Mouse (Mus musculus): ENCODE data around the gene Rnf126. TPM values are rescaled to one million over a fixed set of nuclear protein-coding genes. Genes with fewer than 3 reads are reported as not detected.
"Not testable (repeated sequence)": the region's sequence is repeated elsewhere in the genome, so short reads cannot be mapped to it uniquely, and the experiment has no call there.

Gene Rnf126
- polyA plus RNA-seq, 1 experiment, result not detected

GRCm38 (mm10) chr10:79760603-79761143 is 6.1 kb downstream of the Rnf126 start:
- no peak overlapping the region for H3K4me3 ChIP-seq (ENCODE audit: insufficient read depth, low read depth, low read length)
- no peak overlapping the region for H3K27ac ChIP-seq (ENCODE audit: insufficient read depth, low read depth, low read length)
- no peak for TF ChIP-seq POLR2A (IDR thresholded peaks at IDR 0.05; ENCODE audit: insufficient read depth, low read depth, low read length)
- TF ChIP-seq CTCF (IDR thresholded peaks at IDR 0.05; ENCODE audit: insufficient read depth, low read depth, low read length), result no peak
- 90% methylated on average over 11 of the region's 11 CpGs for WGBS
- peaks cover 26% of the 10 kb centered on the region for H3K4me1 ChIP-seq (ENCODE audit: control insufficient read depth, insufficient read depth, low read length)

GRCm38 (mm10) chr10:79759675-79760074 is 7.1 kb downstream of the Rnf126 start:
- H3K27ac ChIP-seq (ENCODE audit: insufficient read depth, low read depth, low read length); H3K4me3 ChIP-seq (ENCODE audit: insufficient read depth, low read depth, low read length): not testable (repeated sequence)
- WGBS, result 91% methylated on average over 1 of the region's 1 CpGs
- peaks cover 23% of the 10 kb centered on the region for H3K4me1 ChIP-seq (ENCODE audit: control insufficient read depth, insufficient read depth, low read length)

- no peak for TF ChIP-seq POLR2A (IDR thresholded peaks at IDR 0.05; ENCODE audit: insufficient read depth, low read depth, low read length)
- TF ChIP-seq CTCF (IDR thresholded peaks at IDR 0.05; ENCODE audit: insufficient read depth, low read depth, low read length), result no peak
Observed at GRCm38 (mm10) chr10:79756660-79757059, 10.1 kb downstream of the Rnf126 start.

GRCm38 (mm10) chr10:79755854-79756253 is 10.9 kb downstream of the Rnf126 start:
- TF ChIP-seq POLR2A (IDR thresholded peaks at IDR 0.05; ENCODE audit: insufficient read depth, low read depth, low read length), result no peak
- no peak for TF ChIP-seq CTCF (IDR thresholded peaks at IDR 0.05; ENCODE audit: insufficient read depth, low read depth, low read length)
- Histone ChIP-seq H3K27ac (ENCODE audit: insufficient read depth, low read depth, low read length) (no peak overlapping the region), H3K4me1 (ENCODE audit: control insufficient read depth, insufficient read depth, low read length) (peaks cover 6% of the 10 kb centered on the region), H3K4me3 (ENCODE audit: insufficient read depth, low read depth, low read length) (no peak overlapping the region)
- 89% methylated on average over 3 of the region's 3 CpGs for WGBS

More at GRCm38 (mm10) chr10:79756660-79757059, 10.1 kb downstream of the Rnf126 start:
- Histone ChIP-seq H3K4me1 (ENCODE audit: control insufficient read depth, insufficient read depth, low read length) (peaks cover 6% of the 10 kb centered on the region), H3K4me3 (ENCODE audit: insufficient read depth, low read depth, low read length) (no peak overlapping the region), H3K27ac (ENCODE audit: insufficient read depth, low read depth, low read length) (no peak overlapping the region)
- 89% methylated on average over 24 of the region's 24 CpGs for WGBS

- TF ChIP-seq POLR2A (IDR thresholded peaks at IDR 0.05; ENCODE audit: insufficient read depth, low read depth, low read length) (no peak), CTCF (IDR thresholded peaks at IDR 0.05; ENCODE audit: insufficient read depth, low read depth, low read length) (no peak)
- WGBS, result 1% methylated on average over 36 of the region's 36 CpGs
- Histone ChIP-seq H3K4me3 (ENCODE audit: insufficient read depth, low read depth, low read length) (peak within 1 kb of the TSS; percentile 53), H3K27ac (ENCODE audit: insufficient read depth, low read depth, low read length) (no peak within 1 kb of the TSS), H3K4me1 (ENCODE audit: control insufficient read depth, insufficient read depth, low read length) (peaks cover 6% of the 10 kb centered on the region)
Observed at GRCm38 (mm10) chr10:79754856-79755516, 11.8 kb downstream of the Rnf126 start, which contains the start of gene Fgf22. Gene Fgf22 (plus strand): TSS chr10:79755076.

- peaks cover 4% of the 10 kb centered on the region; the same call in 1 of the 2 replicates for H3K4me1 ChIP-seq (ENCODE audit: control insufficient read depth, insufficient read depth, low read length)
- 81% methylated on average over 6 of the region's 6 CpGs for whole genome bisulfite sequencing
- H3K27ac ChIP-seq (ENCODE audit: insufficient read depth, low read depth, low read length), result no peak overlapping the region
- no peak overlapping the region for H3K4me3 ChIP-seq (ENCODE audit: insufficient read depth, low read depth, low read length)
- no peak for TF ChIP-seq POLR2A (IDR thresholded peaks at IDR 0.05; ENCODE audit: insufficient read depth, low read depth, low read length)
- no peak for TF ChIP-seq CTCF (IDR thresholded peaks at IDR 0.05; ENCODE audit: insufficient read depth, low read depth, low read length)
Observed at GRCm38 (mm10) chr10:79748496-79748895, 18.3 kb downstream of the Rnf126 start.

GRCm38 (mm10) chr10:79746774-79747151 is 20.0 kb downstream of the Rnf126 start:
- Histone ChIP-seq H3K27ac (ENCODE audit: insufficient read depth, low read depth, low read length) (no peak overlapping the region), H3K4me3 (ENCODE audit: insufficient read depth, low read depth, low read length) (no peak overlapping the region), H3K4me1 (ENCODE audit: control insufficient read depth, insufficient read depth, low read length) (peaks cover 4% of the 10 kb centered on the region; the same call in 1 of the 2 replicates)
- TF ChIP-seq POLR2A (IDR thresholded peaks at IDR 0.05; ENCODE audit: insufficient read depth, low read depth, low read length) (no peak), CTCF (IDR thresholded peaks at IDR 0.05; ENCODE audit: insufficient read depth, low read depth, low read length) (no peak)
- WGBS, result 18% methylated on average over 6 of the region's 6 CpGs

- no peak within 1 kb of the TSS for H3K27ac ChIP-seq (ENCODE audit: insufficient read depth, low read depth, low read length)
- H3K4me3 ChIP-seq (ENCODE audit: insufficient read depth, low read depth, low read length), result peak within 1 kb of the TSS; percentile 70
- H3K4me1 ChIP-seq (ENCODE audit: control insufficient read depth, insufficient read depth, low read length), result peaks cover 4% of the 10 kb centered on the region; the same call in 1 of the 2 replicates
- TF ChIP-seq CTCF (IDR thresholded peaks at IDR 0.05; ENCODE audit: insufficient read depth, low read depth, low read length), result no peak
- TF ChIP-seq POLR2A (IDR thresholded peaks at IDR 0.05; ENCODE audit: insufficient read depth, low read depth, low read length), result peak; percentile 93
- 2% methylated on average over 38 of the region's 38 CpGs for WGBS
Observed at GRCm38 (mm10) chr10:79745898-79746773, 20.6 kb downstream of the Rnf126 start, which contains the start of gene Polrmt. Gene Polrmt (minus strand): TSS chr10:79746581.

GRCm38 (mm10) chr10:79745411-79745810 is 21.3 kb downstream of the Rnf126 start:
- peaks cover 4% of the 10 kb centered on the region; the same call in 1 of the 2 replicates for H3K4me1 ChIP-seq (ENCODE audit: control insufficient read depth, insufficient read depth, low read length)
- no peak overlapping the region for H3K4me3 ChIP-seq (ENCODE audit: insufficient read depth, low read depth, low read length)
- TF ChIP-seq POLR2A (IDR thresholded peaks at IDR 0.05; ENCODE audit: insufficient read depth, low read depth, low read length), result no peak
- no peak for TF ChIP-seq CTCF (IDR thresholded peaks at IDR 0.05; ENCODE audit: insufficient read depth, low read depth, low read length)
- 94% methylated on average over 3 of the region's 3 CpGs for WGBS
- H3K27ac ChIP-seq (ENCODE audit: insufficient read depth, low read depth, low read length), result no peak overlapping the region
